Mouse (Mus musculus): Measurements from ENCODE around the gene Ddi2. TPM values are rescaled to one million over a fixed set of nuclear protein-coding genes. Genes with fewer than 3 reads are reported as not detected.
A peak's percentile ranks its signal among the peaks of the same experiment; 100 is the strongest.

Gene Ddi2
- polyA plus RNA-seq, 2 experiments: 9.2 to 9.5 TPM

- no peak overlapping the region for H3K4me2 ChIP-seq (ENCODE audit: low read depth)
- no peaks in the 10 kb centered on the region for H3K36me3 ChIP-seq (replicated peaks; ENCODE audit: control insufficient read depth, insufficient read depth, low read depth)
- H3K27ac ChIP-seq: no peak overlapping the region
- no peaks in the 10 kb centered on the region for H3K9me3 ChIP-seq (ENCODE audit: control insufficient read depth, low read length)
- DNase-seq (ENCODE audit: low read depth in 3 of 3, low spot score in 3 of 3): no peak
- H3K4me3 ChIP-seq (ENCODE audit: insufficient read depth in 1 of 2, low read depth in 2 of 2, low read length in 2 of 2): no peak overlapping the region
- no peaks in the 10 kb centered on the region for H3K4me1 ChIP-seq (replicated peaks; ENCODE audit: control insufficient read depth in 2 of 2, insufficient read depth in 2 of 2, low read length in 1 of 2)
- H3K9ac ChIP-seq (replicated peaks): no peak overlapping the region
- no peak for TF ChIP-seq EP300 (IDR thresholded peaks at IDR 0.05; ENCODE audit: low read depth)
- no peak for TF ChIP-seq CTCF (IDR thresholded peaks at IDR 0.05; ENCODE audit: low read depth)
- no peaks in the 10 kb centered on the region for H3K27me3 ChIP-seq (ENCODE audit: control insufficient read depth, insufficient read depth, low read length)
- 78% methylated on average over 4 of the region's 4 CpGs for WGBS (ENCODE audit: insufficient replicate concordance)
- ATAC-seq (ENCODE audit: insufficient read depth): no peak
Observed at GRCm38 (mm10) chr4:141671389-141671788, 51.8 kb downstream of the Ddi2 start.

- DNase-seq (ENCODE audit: low read depth in 3 of 3, low spot score in 3 of 3) (peak in 1 of 3 experiments; percentile 24), ATAC-seq (ENCODE audit: insufficient read depth) (no peak)
- Histone ChIP-seq H3K27me3 (ENCODE audit: control insufficient read depth, insufficient read depth, low read length) (no peaks in the 10 kb centered on the region), H3K4me3 (ENCODE audit: insufficient read depth in 1 of 2, low read depth in 2 of 2, low read length in 2 of 2) (no peak overlapping the region), H3K4me2 (ENCODE audit: low read depth) (no peak overlapping the region), H3K27ac (no peak overlapping the region), H3K9ac (replicated peaks) (no peak overlapping the region), H3K4me1 (replicated peaks; ENCODE audit: control insufficient read depth in 2 of 2, insufficient read depth in 2 of 2, low read length in 1 of 2) (no peaks in the 10 kb centered on the region), H3K9me3 (ENCODE audit: control insufficient read depth, low read length) (no peaks in the 10 kb centered on the region), H3K36me3 (replicated peaks; ENCODE audit: control insufficient read depth, insufficient read depth, low read depth) (no peaks in the 10 kb centered on the region)
- WGBS (ENCODE audit: insufficient replicate concordance): 55% methylated on average over 18 of the region's 18 CpGs
- no peak for TF ChIP-seq EP300 (IDR thresholded peaks at IDR 0.05; ENCODE audit: low read depth)
- TF ChIP-seq CTCF (IDR thresholded peaks at IDR 0.05; ENCODE audit: low read depth): no peak
Observed at GRCm38 (mm10) chr4:141669898-141670712, 53.1 kb downstream of the Ddi2 start.

GRCm38 (mm10) chr4:141664799-141665198 is 58.4 kb downstream of the Ddi2 start, which contains the start of gene Plekhm2:
Gene Plekhm2, minus strand, starts transcription at chr4:141664899.
- H3K9me3 ChIP-seq (ENCODE audit: control insufficient read depth, low read length): no peaks in the 10 kb centered on the region
- no peaks in the 10 kb centered on the region for H3K36me3 ChIP-seq (replicated peaks; ENCODE audit: control insufficient read depth, insufficient read depth, low read depth)
- no peaks in the 10 kb centered on the region for H3K27me3 ChIP-seq (ENCODE audit: control insufficient read depth, insufficient read depth, low read length)
- H3K9ac ChIP-seq (replicated peaks): peak within 1 kb of the TSS; percentile 75
- TF ChIP-seq EP300 (IDR thresholded peaks at IDR 0.05; ENCODE audit: low read depth): no peak
- no peak for TF ChIP-seq CTCF (IDR thresholded peaks at IDR 0.05; ENCODE audit: low read depth)
- ATAC-seq (ENCODE audit: insufficient read depth): no peak
- H3K4me3 ChIP-seq (ENCODE audit: insufficient read depth in 1 of 2, low read depth in 2 of 2, low read length in 2 of 2): peak within 1 kb of the TSS; percentile 58 to 74
- H3K27ac ChIP-seq: no peak within 1 kb of the TSS
- peaks cover 7 to 11% of the 10 kb centered on the region in 2 experiments for H3K4me1 ChIP-seq (replicated peaks; ENCODE audit: control insufficient read depth in 2 of 2, insufficient read depth in 2 of 2, low read length in 1 of 2)
- DNase-seq (ENCODE audit: low read depth in 3 of 3, low spot score in 3 of 3): no peak
- peak within 1 kb of the TSS; percentile 99 for H3K4me2 ChIP-seq (ENCODE audit: low read depth)
- WGBS (ENCODE audit: insufficient replicate concordance): 65% methylated on average over 8 of the region's 8 CpGs

- TF ChIP-seq EP300 (IDR thresholded peaks at IDR 0.05; ENCODE audit: low read depth) (no peak), CTCF (IDR thresholded peaks at IDR 0.05; ENCODE audit: low read depth) (no peak)
- WGBS (ENCODE audit: insufficient replicate concordance): 3% methylated on average over 55 of the region's 60 CpGs
Observed at GRCm38 (mm10) chr4:141664011-141664745, 59.0 kb downstream of the Ddi2 start.

More at GRCm38 (mm10) chr4:141664011-141664745, 59.0 kb downstream of the Ddi2 start:
- Histone ChIP-seq H3K4me1 (replicated peaks; ENCODE audit: control insufficient read depth in 2 of 2, insufficient read depth in 2 of 2, low read length in 1 of 2) (peaks cover 7 to 11% of the 10 kb centered on the region in 2 experiments), H3K4me3 (ENCODE audit: insufficient read depth in 1 of 2, low read depth in 2 of 2, low read length in 2 of 2) (peak overlapping the region; percentile 58 to 74), H3K27me3 (ENCODE audit: control insufficient read depth, insufficient read depth, low read length) (no peaks in the 10 kb centered on the region), H3K9ac (replicated peaks) (peak overlapping the region; percentile 75), H3K36me3 (replicated peaks; ENCODE audit: control insufficient read depth, insufficient read depth, low read depth) (no peaks in the 10 kb centered on the region), H3K27ac (no peak overlapping the region), H3K9me3 (ENCODE audit: control insufficient read depth, low read length) (no peaks in the 10 kb centered on the region), H3K4me2 (ENCODE audit: low read depth) (peak overlapping the region; percentile 99)
- ATAC-seq (ENCODE audit: insufficient read depth) (peak; percentile 85), DNase-seq (ENCODE audit: low read depth in 3 of 3, low spot score in 3 of 3) (peak; percentile 44 to 52 (median 51))
